Mouse (Mus musculus) olfactory bulb, adult 2 months (tissue): ENCODE data around the gene Spem1.

Experiments
- CTCF ChIP-seq: fragments of 200-500 bp; IDR thresholded peaks from 2 replicates; pipeline ENCODE4 v1.5.1; 2012; ENCODE audit warnings: low read depth, mild to moderate bottlenecking, low read length, moderate library complexity; ENCODE audit not compliant: insufficient read depth
- POLR2A ChIP-seq: fragments of 200-500 bp; IDR thresholded peaks from 2 replicates; pipeline ENCODE4 v1.6.1; 2012; ENCODE audit warnings: mild to moderate bottlenecking, low read depth, low read length, moderate library complexity; ENCODE audit not compliant: insufficient read depth

DNA sequence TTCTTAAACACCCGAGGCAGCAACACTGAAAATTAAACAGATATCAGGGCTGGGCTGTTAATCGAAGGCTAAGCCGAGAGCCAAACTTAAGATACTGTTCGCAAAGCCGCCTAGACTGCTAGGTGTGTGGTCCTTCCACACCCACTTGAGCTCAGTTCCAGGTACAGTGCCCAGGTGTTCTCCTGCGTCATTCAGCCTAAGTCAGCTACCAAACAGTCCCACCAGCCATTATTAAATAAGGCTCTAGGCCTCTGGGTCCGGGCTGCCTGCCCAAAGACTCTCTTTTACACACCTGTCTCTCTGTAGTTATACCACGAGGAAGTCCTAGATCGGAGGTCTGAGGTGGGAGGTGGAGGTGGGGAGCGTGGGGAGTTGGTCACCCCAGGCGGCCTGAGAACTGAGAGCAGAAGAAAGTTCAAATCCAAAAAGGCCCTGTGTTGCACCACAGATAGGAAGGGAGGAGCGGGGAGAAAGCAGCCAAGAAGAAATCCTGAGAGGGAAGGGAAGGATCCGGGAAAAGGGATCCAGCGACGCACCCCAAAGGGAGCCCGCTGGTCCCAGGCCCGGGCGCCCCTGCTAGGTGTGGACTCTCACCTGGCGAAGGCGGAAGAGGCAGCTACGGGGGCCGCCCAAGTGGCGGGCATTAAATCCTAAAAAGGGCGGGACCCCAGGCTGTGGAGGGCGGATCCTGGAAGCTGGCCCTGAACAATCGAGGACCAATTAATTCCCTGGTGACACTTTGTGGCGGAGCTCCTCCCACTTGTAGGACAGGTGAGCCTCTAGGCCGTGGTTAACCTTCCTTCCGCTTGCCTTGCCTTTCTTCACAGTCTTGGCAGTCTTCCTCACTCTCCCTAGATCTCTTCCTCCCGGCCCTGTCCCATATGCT is 36.4 kb upstream of the Spem1 start, which contains the start of gene Tnk1:
- TF ChIP-seq CTCF (no peak), POLR2A (no peak)
